Mouse (Mus musculus): Measurements from ENCODE around the gene Mark3.

- TF ChIP-seq GATA1 (IDR thresholded peaks at IDR 0.05; ENCODE audit: low read length) (no peak), TAL1 (IDR thresholded peaks at IDR 0.05; ENCODE audit: low read length) (no peak)
These were observed 115.1 kb downstream of the Mark3 start for GRCm38 (mm10) chr12:111689426-111689825.

Measured in erythroblast, embryonic 14.5 days (primary cell).